Mouse (Mus musculus) forebrain, embryonic 14.5 days (tissue): Measurements from ENCODE around the gene Fam110c. TPM values are rescaled to one million over a fixed set of nuclear protein-coding genes. Genes with fewer than 3 reads are reported as not detected.

ENCODE experiments used
- ATAC-seq: fragments of 200-750 bp; cut with Nextera tagmentation; 2 replicates; pipeline ENCODE4 v1.8.0; 2017; ENCODE audit warnings: mild to moderate bottlenecking, moderate library complexity
- DNase-seq: peaks from one replicate; pipeline ENCODE4 v3.0.0-alpha.2; 2015; ENCODE audit warnings: low spot score
- H3K27ac ChIP-seq: fragments of 300-500 bp; sonication (generic); 2 replicates; pipeline ENCODE4 v1.5.1; 2014; ENCODE audit warnings: low read depth, mild to moderate bottlenecking, control low read depth, low read length, moderate library complexity
- H3K27me3 ChIP-seq: fragments of 300-500 bp; sonication (generic); replicated peaks from 2 replicates; pipeline ENCODE4 v1.6.1; 2014; ENCODE audit warnings: low read length, control low read depth, mixed read lengths; ENCODE audit not compliant: control insufficient read depth, insufficient read depth
- H3K36me3 ChIP-seq: fragments of 300-500 bp; sonication (generic); 2 replicates; pipeline ENCODE4 v1.6.1; 2014; ENCODE audit warnings: low read length, control low read depth; ENCODE audit not compliant: control insufficient read depth, insufficient read depth
- H3K4me1 ChIP-seq: fragments of 300-500 bp; sonication (generic); 2 replicates; pipeline ENCODE4 v1.6.1; 2014; ENCODE audit warnings: antibody characterized with exemption, low read length, control low read depth; ENCODE audit not compliant: control insufficient read depth, insufficient read depth
- H3K4me2 ChIP-seq: fragments of 300-500 bp; sonication (generic); 2 replicates; pipeline ENCODE4 v1.6.1; 2014; ENCODE audit warnings: mild to moderate bottlenecking, control low read depth, low read length
- H3K4me3 ChIP-seq: fragments of 300-500 bp; sonication (generic); 2 replicates; pipeline ENCODE4 v1.5.1; 2014; ENCODE audit warnings: low read depth, low read length, control low read depth
- H3K9ac ChIP-seq: fragments of 300-500 bp; sonication (generic); 2 replicates; pipeline ENCODE4 v1.6.1; 2014; ENCODE audit warnings: mild to moderate bottlenecking, low read length, control low read depth, moderate library complexity
- H3K9me3 ChIP-seq: fragments of 300-500 bp; sonication (generic); replicated peaks from 2 replicates; pipeline ENCODE4 v1.6.1; 2016; ENCODE audit warnings: low read length, control low read depth, mixed read lengths; ENCODE audit not compliant: control insufficient read depth
- WGBS: fragments of 180-500 bp; shearing (Covaris S2); extraction: QIAGEN DNeasy Blood & Tissue Kit; methylation state at CpG from one replicate; pipeline ENCODE4 v1.1.7; 2014; 5-methylcytosine and 5-hydroxymethylcytosine counted together
- polyA plus RNA-seq: library from polyadenylated mRNA; unstranded; fragments of >200 nt; fragmentation: Nextera tagmentation; extraction: Ambion mirVana; gene quantifications from 2 replicates; pipeline ENCODE4 v1.2.1, GENCODE M21; 2014

Gene Fam110c
- polyA plus RNA-seq, 1 experiment from 2014 or later, result not detected

GRCm38 (mm10) chr12:31090882-31091640 lies 17.4 kb downstream of the Fam110c start:
- Histone ChIP-seq H3K27ac (no peak overlapping the region), H3K27me3 (no peaks in the 10 kb centered on the region), H3K9me3 (no peaks in the 10 kb centered on the region), H3K36me3 (no peaks in the 10 kb centered on the region), H3K9ac (no peak overlapping the region), H3K4me1 (no peaks in the 10 kb centered on the region), H3K4me3 (no peak overlapping the region), H3K4me2 (no peak overlapping the region)
- ATAC-seq (no peak), DNase-seq (no peak)
- WGBS, result 80% methylated on average over 11 of the region's 11 CpGs

GRCm38 (mm10) chr12:31092481-31092880 lies 18.8 kb downstream of the Fam110c start:
- Histone ChIP-seq H3K36me3 (no peaks in the 10 kb centered on the region), H3K27ac (no peak overlapping the region), H3K4me2 (no peak overlapping the region), H3K27me3 (no peaks in the 10 kb centered on the region), H3K9me3 (no peaks in the 10 kb centered on the region), H3K9ac (no peak overlapping the region), H3K4me3 (no peak overlapping the region), H3K4me1 (no peaks in the 10 kb centered on the region)
- DNase-seq, result no peak
- WGBS, result 5% methylated on average over 5 of the region's 5 CpGs
- no peak for ATAC-seq

- 96% methylated on average over 6 of the region's 6 CpGs for WGBS
- DNase-seq (no peak), ATAC-seq (no peak)
- Histone ChIP-seq H3K4me1 (no peaks in the 10 kb centered on the region), H3K9me3 (no peaks in the 10 kb centered on the region), H3K27ac (no peak overlapping the region), H3K4me2 (no peak overlapping the region), H3K9ac (no peak overlapping the region), H3K36me3 (no peaks in the 10 kb centered on the region), H3K27me3 (no peaks in the 10 kb centered on the region), H3K4me3 (no peak overlapping the region)
These were observed 23.5 kb downstream of the Fam110c start for GRCm38 (mm10) chr12:31097185-31097584.

- H3K27me3 ChIP-seq, result no peaks in the 10 kb centered on the region
- no peak overlapping the region for H3K4me3 ChIP-seq
- WGBS, result 95% methylated on average over 4 of the region's 4 CpGs
- no peak overlapping the region for H3K9ac ChIP-seq
- H3K27ac ChIP-seq, result no peak overlapping the region
- no peaks in the 10 kb centered on the region for H3K36me3 ChIP-seq
- ATAC-seq, result no peak
- no peak for DNase-seq
- no peaks in the 10 kb centered on the region for H3K9me3 ChIP-seq
- no peak overlapping the region for H3K4me2 ChIP-seq
- H3K4me1 ChIP-seq, result no peaks in the 10 kb centered on the region
These were observed 27.5 kb downstream of the Fam110c start for GRCm38 (mm10) chr12:31101190-31101589.

- H3K36me3 ChIP-seq, result no peaks in the 10 kb centered on the region
- no peak overlapping the region for H3K9ac ChIP-seq
- 92% methylated on average over 4 of the region's 4 CpGs for WGBS
- no peak overlapping the region for H3K27ac ChIP-seq
- no peak overlapping the region for H3K4me3 ChIP-seq
- ATAC-seq (no peak), DNase-seq (no peak)
- H3K9me3 ChIP-seq, result no peaks in the 10 kb centered on the region
- H3K4me2 ChIP-seq, result no peak overlapping the region
- H3K4me1 ChIP-seq, result no peaks in the 10 kb centered on the region
- no peaks in the 10 kb centered on the region for H3K27me3 ChIP-seq
These were observed 28.2 kb downstream of the Fam110c start for GRCm38 (mm10) chr12:31101821-31102220.

- no peaks in the 10 kb centered on the region for H3K27me3 ChIP-seq
- ATAC-seq, result peak; percentile 50; the same call in 1 of the 2 replicates
- peak; percentile 77 for DNase-seq
- no peak overlapping the region for H3K4me3 ChIP-seq
- H3K9ac ChIP-seq, result no peak overlapping the region
- H3K36me3 ChIP-seq, result no peaks in the 10 kb centered on the region
- H3K27ac ChIP-seq, result no peak overlapping the region
- no peaks in the 10 kb centered on the region for H3K4me1 ChIP-seq
- H3K9me3 ChIP-seq, result no peaks in the 10 kb centered on the region
- 15% methylated on average over 8 of the region's 8 CpGs for WGBS
- no peak overlapping the region for H3K4me2 ChIP-seq
These were observed 42.4 kb downstream of the Fam110c start for GRCm38 (mm10) chr12:31116005-31116466.

- no peaks in the 10 kb centered on the region for H3K9me3 ChIP-seq
- H3K27me3 ChIP-seq, result no peaks in the 10 kb centered on the region
- no peak overlapping the region for H3K9ac ChIP-seq
- no peak overlapping the region for H3K4me2 ChIP-seq
- no peaks in the 10 kb centered on the region for H3K4me1 ChIP-seq
- 73% methylated on average over 5 of the region's 5 CpGs for WGBS
- H3K4me3 ChIP-seq, result no peak overlapping the region
- ATAC-seq, result no peak
- no peak for DNase-seq
- H3K36me3 ChIP-seq, result no peaks in the 10 kb centered on the region
- H3K27ac ChIP-seq, result no peak overlapping the region
These were observed 46.9 kb downstream of the Fam110c start for GRCm38 (mm10) chr12:31120535-31120934.

- H3K36me3 ChIP-seq, result no peaks in the 10 kb centered on the region
- H3K4me3 ChIP-seq, result no peak overlapping the region
- DNase-seq (no peak), ATAC-seq (no peak)
- H3K9me3 ChIP-seq, result no peaks in the 10 kb centered on the region
- WGBS, result 74% methylated on average over 6 of the region's 6 CpGs
- no peak overlapping the region for H3K9ac ChIP-seq
- no peaks in the 10 kb centered on the region for H3K4me1 ChIP-seq
- H3K27me3 ChIP-seq, result no peaks in the 10 kb centered on the region
- no peak overlapping the region for H3K4me2 ChIP-seq
- no peak overlapping the region for H3K27ac ChIP-seq
These were observed 49.4 kb downstream of the Fam110c start for GRCm38 (mm10) chr12:31122892-31123622.

- H3K4me3 ChIP-seq, result no peak overlapping the region
- H3K4me1 ChIP-seq, result no peaks in the 10 kb centered on the region
- no peak overlapping the region for H3K4me2 ChIP-seq
- H3K27me3 ChIP-seq, result no peaks in the 10 kb centered on the region
- no peak overlapping the region for H3K27ac ChIP-seq
- H3K9ac ChIP-seq, result no peak overlapping the region
- no peaks in the 10 kb centered on the region for H3K9me3 ChIP-seq
- no peaks in the 10 kb centered on the region for H3K36me3 ChIP-seq
- peak; percentile 33 for DNase-seq
- ATAC-seq, result no peak
- WGBS, result 35% methylated on average over 1 of the region's 1 CpGs
These were observed 52.4 kb downstream of the Fam110c start for GRCm38 (mm10) chr12:31126071-31126470.
